In genomic region chr19:55496333-55496732, GRCm38 (mm10) we compare ENCODE assay signal across 19 mouse cellular contexts.
A peak's percentile ranks its signal among the peaks of the same experiment; 100 is the strongest.
DNase-seq lines count a peak whose midpoint lies in the region; ATAC-seq and TF ChIP-seq lines count a peak whose summit lies in the region.
"Had no signal": no experiment of that assay in that cellular context is flagged by ENCODE, and none has a peak within 500 bp of the region (broad histone marks: within the 10 kb centered on the region; RNA-seq: fewer than 3 reads in every experiment).

No protein-coding gene starts in this region.

- peak; percentile 22 for DNase-seq in embryo, embryonic 10.5 days (ENCODE audit: low spot score)
- no peak for DNase-seq in embryo, embryonic 11 days
- DNase-seq in lung, embryonic 14.5 days = peak; percentile 50
- DNase-seq in lung, postnatal 36 days = no peak
- peak; percentile 60 for DNase-seq in kidney, postnatal 14 days
- DNase-seq in mesoderm, embryonic 11.5 days (ENCODE audit: low read depth, low spot score) = peak; percentile 27
- DNase-seq in thymus, postnatal 10 days (ENCODE audit: low spot score in 2 of 2) = no peak
- DNase-seq: cerebellum, adult 9-11 months; forebrain, postnatal 0 days; gastrocnemius, postnatal 36 days; heart, postnatal 14 days; liver, embryonic 13.5 days; midbrain, embryonic 14.5 days; right cerebral cortex, adult 18-20 months had no signal

- no peak overlapping the region for H3K9ac ChIP-seq in lung, embryonic 14.5 days
- H3K9ac ChIP-seq: forebrain, postnatal 0 days; hindbrain, embryonic 13.5 days; limb, embryonic 12.5 days; liver, embryonic 13.5 days; neural tube, embryonic 13.5 days had no signal

- no peak for TF ChIP-seq CTCF in lung, embryonic 14.5 days (IDR thresholded peaks at IDR 0.05; ENCODE audit: low read depth)

- H3K9me3 ChIP-seq in lung, embryonic 14.5 days (ENCODE audit: low read depth, low read length) = no peaks in the 10 kb centered on the region
- H3K9me3 ChIP-seq: hindbrain, embryonic 13.5 days; limb, embryonic 12.5 days; liver, embryonic 13.5 days; neural tube, embryonic 13.5 days had no signal

- no peak overlapping the region for H3K4me2 ChIP-seq in lung, embryonic 14.5 days
- H3K4me2 ChIP-seq: hindbrain, embryonic 13.5 days; limb, embryonic 12.5 days; liver, embryonic 13.5 days; neural tube, embryonic 13.5 days had no signal

- 36% methylated on average over 9 of the region's 9 CpGs for WGBS in lung, embryonic 14.5 days

- peak; percentile 55; the same call in 1 of the 2 replicates for ATAC-seq in lung, embryonic 14.5 days (ENCODE audit: insufficient read depth)
- ATAC-seq: forebrain, postnatal 0 days; inflammation-experienced regulatory T-cells, adult 6 months had no signal

- H3K27ac ChIP-seq in lung, embryonic 14.5 days (ENCODE audit: low read depth) = no peak overlapping the region
- H3K27ac ChIP-seq: hindbrain, embryonic 13.5 days; limb, embryonic 12.5 days; liver, embryonic 13.5 days; neural tube, embryonic 13.5 days had no signal

- no peak overlapping the region for H3K4me3 ChIP-seq in lung, embryonic 14.5 days (ENCODE audit: low read depth, low read length)
- H3K4me3 ChIP-seq: hindbrain, embryonic 13.5 days; limb, embryonic 12.5 days; liver, embryonic 13.5 days; neural tube, embryonic 13.5 days had no signal

- H3K27me3 ChIP-seq in lung, embryonic 14.5 days (ENCODE audit: insufficient read depth, low read length) = no peaks in the 10 kb centered on the region
- H3K27me3 ChIP-seq: CH12.LX; limb, embryonic 12.5 days; liver, embryonic 13.5 days had no signal

- H3K4me1 ChIP-seq in lung, embryonic 14.5 days (ENCODE audit: insufficient read depth) = peaks cover 3% of the 10 kb centered on the region; the same call in 1 of the 2 replicates

- no peaks in the 10 kb centered on the region for H3K36me3 ChIP-seq in lung, embryonic 14.5 days (ENCODE audit: insufficient read depth)
- H3K36me3 ChIP-seq: hindbrain, embryonic 13.5 days; limb, embryonic 12.5 days; neural tube, embryonic 13.5 days had no signal

Comparison
In these comparisons a context has a peak if more than half of its experiments do, and no peak if none do; other contexts are left out.
1. DNase-seq: peak in embryo, embryonic 10.5 days (single experiment), lung, embryonic 14.5 days (single experiment), kidney, postnatal 14 days (single experiment) and mesoderm, embryonic 11.5 days (single experiment); none in embryo, embryonic 11 days (single experiment), lung, postnatal 36 days (single experiment) and thymus, postnatal 10 days (0 of 2).